Mouse (Mus musculus) MEL (cell line): ENCODE data around the gene Spata21.

Experiments used
- CHD1 ChIP-seq: IDR thresholded peaks from 2 replicates; pipeline ENCODE4 v1.6.1; 2012; ENCODE audit warnings: low read depth, mild to moderate bottlenecking, inconsistent platforms, low read length, improper control_type of control experiment
- CTCF ChIP-seq, 3 experiments: IDR thresholded peaks in 2 of 3; conservative IDR thresholded peaks in 1 of 3; 2 replicates each; pipeline ENCODE4 v1.5.1; 2011 to 2012; ENCODE audit warnings: low read length in 3 of 3, low read depth in 2 of 3, mild to moderate bottlenecking in 2 of 3, improper control_type of control experiment in 1 of 3, inconsistent platforms in 1 of 3, mixed read lengths in 1 of 3, moderate library complexity in 1 of 3; ENCODE audit not compliant: control insufficient read depth in 1 of 3, insufficient read depth in 1 of 3, poor library complexity in 1 of 3, severe bottlenecking in 1 of 3
- E2F4 ChIP-seq: IDR thresholded peaks from 2 replicates; pipeline ENCODE4 v1.6.1; 2011; ENCODE audit warnings: low read depth, low read length, improper control_type of control experiment, borderline replicate concordance
- EP300 ChIP-seq, 2 experiments: IDR thresholded peaks; 2 replicates each; pipeline ENCODE4 v1.6.1; 2011; ENCODE audit warnings: improper control_type of control experiment in 2 of 2, low read length in 2 of 2, low read depth in 1 of 2, mild to moderate bottlenecking in 1 of 2
- KAT2A ChIP-seq: conservative IDR thresholded peaks from 2 replicates; pipeline ENCODE4 v1.6.1; 2012; ENCODE audit warnings: low read depth, low read length, improper control_type of control experiment, inconsistent platforms
- NELFE ChIP-seq: IDR thresholded peaks from 2 replicates; pipeline ENCODE4 v1.6.1; 2011; ENCODE audit warnings: low read depth, low read length, improper control_type of control experiment
- POLR2A ChIP-seq, 2 experiments: IDR thresholded peaks; 2 replicates each; pipeline ENCODE4 v1.6.1; 2011 to 2012; ENCODE audit warnings: low read length in 2 of 2, mild to moderate bottlenecking in 2 of 2, control low read depth in 1 of 2, improper control_type of control experiment in 1 of 2, low read depth in 1 of 2, moderate library complexity in 1 of 2; ENCODE audit not compliant: control insufficient read depth in 1 of 2, insufficient read depth in 1 of 2, poor library complexity in 1 of 2
- POLR2AphosphoS2 ChIP-seq: IDR thresholded peaks from 2 replicates; pipeline ENCODE4 v1.6.1; 2011; ENCODE audit warnings: low read length, improper control_type of control experiment
- SMC3 ChIP-seq: IDR thresholded peaks from 2 replicates; pipeline ENCODE4 v1.6.1; 2011; ENCODE audit warnings: low read depth, low read length, improper control_type of control experiment
- UBTF ChIP-seq: IDR thresholded peaks from 2 replicates; pipeline ENCODE4 v1.6.1; 2012; ENCODE audit warnings: low read depth, mild to moderate bottlenecking, inconsistent platforms, low read length, improper control_type of control experiment, moderate library complexity, borderline replicate concordance; ENCODE audit not compliant: insufficient read depth
- USF1 ChIP-seq: IDR thresholded peaks from 2 replicates; pipeline ENCODE4 v1.6.1; 2014; ENCODE audit warnings: low read depth, mild to moderate bottlenecking, inconsistent platforms, low read length, improper control_type of control experiment, moderate library complexity
- ZC3H11A ChIP-seq: IDR thresholded peaks from 2 replicates; pipeline ENCODE4 v1.6.1; 2012; ENCODE audit warnings: low read depth, mild to moderate bottlenecking, inconsistent platforms, low read length, improper control_type of control experiment
- ZKSCAN1 ChIP-seq: IDR thresholded peaks from 2 replicates; pipeline ENCODE4 v1.6.1; 2012; ENCODE audit warnings: low read depth, mild to moderate bottlenecking, inconsistent platforms, low read length, improper control_type of control experiment, moderate library complexity

GRCm38 (mm10) chr4:141130704-141131342 is 42.7 kb downstream of the Spata21 start:
- TF ChIP-seq POLR2AphosphoS2 (no peak), UBTF (no peak), POLR2A (IDR thresholded peaks at IDR 0.05; ENCODE audit: control insufficient read depth in 1 of 2, insufficient read depth in 1 of 2, low read depth in 1 of 2, low read length in 2 of 2, poor library complexity in 1 of 2) (no peak), KAT2A (no peak), ZKSCAN1 (no peak), USF1 (no peak), CTCF (IDR thresholded peaks at IDR 0.05 in 2 of 3, conservative IDR thresholded peaks at IDR 0.05 in 1 of 3; ENCODE audit: control insufficient read depth in 1 of 3, insufficient read depth in 1 of 3, low read depth in 2 of 3, low read length in 3 of 3, poor library complexity in 1 of 3, severe bottlenecking in 1 of 3) (no peak), EP300 (IDR thresholded peaks at IDR 0.05; ENCODE audit: low read depth in 1 of 2, low read length in 2 of 2) (no peak), SMC3 (no peak), NELFE (no peak), E2F4 (no peak), ZC3H11A (no peak), CHD1 (no peak)
